Mouse (Mus musculus) liver, embryonic 14.5 days (tissue): ENCODE data around the gene AI661453.

ENCODE experiments used
- CTCF ChIP-seq: IDR thresholded peaks from 2 replicates; pipeline ENCODE4 v1.5.1; 2016; ENCODE audit warnings: antibody characterized with exemption, low read depth, control low read depth
- EP300 ChIP-seq: IDR thresholded peaks from 2 replicates; pipeline ENCODE4 v1.6.1; 2016; ENCODE audit warnings: antibody characterized with exemption, low read depth

GRCm38 (mm10) chr17:47509031-47509705 lies 72.8 kb downstream of the AI661453 start:
- TF ChIP-seq CTCF (no peak), EP300 (no peak)
